Mouse (Mus musculus): ENCODE measurements around the gene Zp3. TPM values are rescaled to one million over a fixed set of nuclear protein-coding genes. Genes with fewer than 3 reads are reported as not detected.

Zp3 gene
- polyA plus RNA-seq, 1 experiment from 2014 or later: 0.58 TPM

DNA sequence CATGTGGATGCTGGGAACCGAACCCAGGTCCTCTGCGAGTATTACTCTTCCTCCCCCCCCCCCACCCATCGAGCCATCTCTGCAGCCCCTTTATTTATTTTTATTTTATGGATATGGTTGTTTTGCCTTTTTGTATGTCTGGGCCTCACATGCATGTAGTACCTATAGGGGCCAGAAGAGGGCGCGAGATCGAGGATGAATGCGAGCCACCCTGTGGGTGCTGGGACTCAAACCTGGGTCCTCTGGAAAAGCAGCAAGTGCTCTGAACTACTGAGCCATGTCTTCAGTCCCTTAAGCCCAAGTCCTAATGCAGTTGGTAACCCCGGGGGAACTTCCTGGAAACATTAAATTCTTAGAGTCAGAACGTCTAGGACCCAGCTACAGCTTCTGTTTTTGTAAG, 13.0 kb upstream of the Zp3 start:
- Histone ChIP-seq H3K36me3 (ENCODE audit: control insufficient read depth, insufficient read depth, low read length) (no peaks in the 10 kb centered on the region), H3K27me3 (replicated peaks; ENCODE audit: control insufficient read depth, insufficient read depth, low read length) (no peaks in the 10 kb centered on the region), H3K4me3 (ENCODE audit: low read depth, low read length) (no peak overlapping the region), H3K27ac (replicated peaks; ENCODE audit: low read depth, low read length) (no peak overlapping the region), H3K9ac (ENCODE audit: low read depth, low read length) (no peak overlapping the region), H3K9me3 (ENCODE audit: control insufficient read depth, low read length) (no peaks in the 10 kb centered on the region), H3K4me1 (ENCODE audit: control insufficient read depth, insufficient read depth, low read length) (peaks cover 5% of the 10 kb centered on the region; the same call in 1 of the 2 replicates), H3K4me2 (ENCODE audit: low read depth, low read length) (no peak overlapping the region)
- ATAC-seq (ENCODE audit: low read depth) (no peak), DNase-seq (ENCODE audit: low spot score) (no peak)
- 60% methylated on average over 9 of the region's 9 CpGs for WGBS

DNA sequence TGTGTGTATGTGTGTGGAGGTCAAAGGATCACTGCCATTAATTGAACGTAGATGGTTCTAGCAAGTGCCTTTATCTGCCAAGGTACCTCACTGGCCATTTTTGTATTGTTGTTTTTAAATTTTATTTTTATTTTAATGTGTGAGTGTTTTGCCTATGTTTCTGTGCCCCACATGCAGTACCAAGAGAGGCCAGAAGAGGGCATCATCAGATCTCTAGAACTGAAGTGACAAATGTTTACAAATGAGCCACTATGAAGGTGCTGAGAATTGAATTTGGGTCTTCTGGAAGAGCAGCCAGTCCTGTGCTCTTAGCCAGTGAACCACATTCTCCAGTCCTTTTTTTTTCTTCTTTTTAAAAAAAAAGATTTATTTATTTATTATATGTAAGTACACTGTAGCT, 11.1 kb upstream of the Zp3 start:
- DNase-seq (ENCODE audit: low spot score): no peak
- no peak overlapping the region for H3K4me2 ChIP-seq (ENCODE audit: low read depth, low read length)
- no peak overlapping the region for H3K27ac ChIP-seq (replicated peaks; ENCODE audit: low read depth, low read length)
- H3K9me3 ChIP-seq (ENCODE audit: control insufficient read depth, low read length): no peaks in the 10 kb centered on the region
- H3K4me3 ChIP-seq (ENCODE audit: low read depth, low read length): no peak overlapping the region
- H3K36me3 ChIP-seq (ENCODE audit: control insufficient read depth, insufficient read depth, low read length): no peaks in the 10 kb centered on the region
- no peak for ATAC-seq (ENCODE audit: low read depth)
- no peaks in the 10 kb centered on the region for H3K4me1 ChIP-seq (ENCODE audit: control insufficient read depth, insufficient read depth, low read length)
- WGBS: 47% methylated on average over 1 of the region's 1 CpGs
- H3K27me3 ChIP-seq (replicated peaks; ENCODE audit: control insufficient read depth, insufficient read depth, low read length): no peaks in the 10 kb centered on the region
- H3K9ac ChIP-seq (ENCODE audit: low read depth, low read length): no peak overlapping the region

DNA sequence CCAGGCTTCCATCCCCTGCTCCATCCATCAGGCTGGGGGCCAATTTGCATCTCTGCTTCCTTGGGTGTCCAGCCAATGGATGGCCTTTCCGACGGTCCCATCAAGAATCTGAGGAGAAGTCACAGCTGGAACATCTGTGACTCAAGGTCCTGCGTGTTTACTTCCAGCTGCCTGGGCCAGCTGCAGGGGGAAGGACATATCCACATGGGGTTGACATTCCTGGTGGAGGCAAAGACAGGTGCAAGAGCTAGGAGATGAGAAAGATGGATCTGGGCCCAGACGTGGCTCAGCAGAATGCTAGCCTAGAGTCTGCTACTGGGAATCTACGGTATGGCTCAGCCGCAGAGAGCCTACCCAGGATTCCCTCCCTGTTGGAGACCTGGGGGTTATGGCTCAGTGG, 9.7 kb upstream of the Zp3 start:
- no peak overlapping the region for H3K4me2 ChIP-seq (ENCODE audit: low read depth, low read length)
- H3K9ac ChIP-seq (ENCODE audit: low read depth, low read length): no peak overlapping the region
- WGBS: 67% methylated on average over 6 of the region's 6 CpGs
- peak; percentile 26 for DNase-seq (ENCODE audit: low spot score)
- no peak overlapping the region for H3K4me3 ChIP-seq (ENCODE audit: low read depth, low read length)
- H3K4me1 ChIP-seq (ENCODE audit: control insufficient read depth, insufficient read depth, low read length): no peaks in the 10 kb centered on the region
- H3K27me3 ChIP-seq (replicated peaks; ENCODE audit: control insufficient read depth, insufficient read depth, low read length): no peaks in the 10 kb centered on the region
- H3K9me3 ChIP-seq (ENCODE audit: control insufficient read depth, low read length): no peaks in the 10 kb centered on the region
- no peak overlapping the region for H3K27ac ChIP-seq (replicated peaks; ENCODE audit: low read depth, low read length)
- H3K36me3 ChIP-seq (ENCODE audit: control insufficient read depth, insufficient read depth, low read length): no peaks in the 10 kb centered on the region
- no peak for ATAC-seq (ENCODE audit: low read depth)

DNA sequence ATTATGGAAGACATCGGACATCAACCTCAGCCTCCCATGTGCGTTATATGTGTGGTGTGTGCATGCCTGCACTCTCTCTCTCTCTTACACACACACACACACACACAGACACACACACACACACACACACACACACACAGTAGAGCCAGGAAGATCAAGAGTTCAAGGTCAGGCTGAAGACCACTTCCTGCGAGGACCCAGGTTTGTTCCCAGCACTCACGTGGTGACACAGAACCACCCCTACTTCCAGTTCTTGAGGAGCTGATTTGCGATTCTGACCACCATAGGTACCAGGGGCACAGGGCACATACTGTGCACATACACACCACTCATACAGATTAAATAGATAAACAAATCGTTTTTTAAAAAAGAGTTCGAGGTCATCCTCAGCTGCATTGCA, 8.0 kb upstream of the Zp3 start:
- no peak overlapping the region for H3K9ac ChIP-seq (ENCODE audit: low read depth, low read length)
- ATAC-seq (ENCODE audit: low read depth): no peak

DNA sequence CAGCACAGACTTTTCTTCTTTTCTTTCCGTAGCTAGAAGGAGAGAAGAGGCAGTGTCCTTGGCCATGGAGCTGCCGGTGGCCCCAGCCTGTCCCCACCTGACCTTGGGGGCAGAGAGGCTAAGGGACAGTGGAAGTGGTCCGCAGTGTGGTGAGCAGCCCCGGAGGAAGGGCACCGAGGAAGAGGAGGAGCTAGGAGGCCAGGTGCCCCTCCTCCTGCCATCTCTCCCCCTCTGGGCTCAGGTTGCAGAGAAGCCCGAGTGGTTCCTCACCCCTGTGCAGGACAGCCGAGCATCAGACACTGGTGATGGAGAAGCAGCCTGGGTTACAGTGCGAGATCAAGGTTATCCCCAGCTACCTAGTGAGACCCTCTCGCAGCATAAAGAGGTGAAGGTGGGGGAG, 5.5 kb upstream of the Zp3 start, which contains the start of gene Ssc4d:
Gene Ssc4d (minus strand): TSS at position 167 of the 400 bp plus-strand sequence.
- Histone ChIP-seq H3K9me3 (ENCODE audit: control insufficient read depth, low read length) (no peaks in the 10 kb centered on the region), H3K27me3 (replicated peaks; ENCODE audit: control insufficient read depth, insufficient read depth, low read length) (no peaks in the 10 kb centered on the region), H3K27ac (replicated peaks; ENCODE audit: low read depth, low read length) (no peak within 1 kb of the TSS), H3K4me3 (ENCODE audit: low read depth, low read length) (peak within 1 kb of the TSS; percentile 13; the same call in 1 of the 2 replicates), H3K9ac (ENCODE audit: low read depth, low read length) (peak within 1 kb of the TSS; percentile 21; the same call in 1 of the 2 replicates), H3K4me2 (ENCODE audit: low read depth, low read length) (peak within 1 kb of the TSS; percentile 28), H3K36me3 (ENCODE audit: control insufficient read depth, insufficient read depth, low read length) (no peaks in the 10 kb centered on the region), H3K4me1 (ENCODE audit: control insufficient read depth, insufficient read depth, low read length) (no peaks in the 10 kb centered on the region)
- DNase-seq (ENCODE audit: low spot score) (no peak), ATAC-seq (ENCODE audit: low read depth) (no peak)
- WGBS: 19% methylated on average over 8 of the region's 9 CpGs

More for the DNA sequence above, 8.0 kb upstream of the Zp3 start:
- Histone ChIP-seq H3K27me3 (replicated peaks; ENCODE audit: control insufficient read depth, insufficient read depth, low read length) (no peaks in the 10 kb centered on the region), H3K4me3 (ENCODE audit: low read depth, low read length) (no peak overlapping the region), H3K4me2 (ENCODE audit: low read depth, low read length) (no peak overlapping the region), H3K36me3 (ENCODE audit: control insufficient read depth, insufficient read depth, low read length) (no peaks in the 10 kb centered on the region), H3K9me3 (ENCODE audit: control insufficient read depth, low read length) (no peaks in the 10 kb centered on the region), H3K27ac (replicated peaks; ENCODE audit: low read depth, low read length) (no peak overlapping the region), H3K4me1 (ENCODE audit: control insufficient read depth, insufficient read depth, low read length) (no peaks in the 10 kb centered on the region)
- 88% methylated on average over 7 of the region's 7 CpGs for whole genome bisulfite sequencing
- DNase-seq (ENCODE audit: low spot score): no peak

DNA sequence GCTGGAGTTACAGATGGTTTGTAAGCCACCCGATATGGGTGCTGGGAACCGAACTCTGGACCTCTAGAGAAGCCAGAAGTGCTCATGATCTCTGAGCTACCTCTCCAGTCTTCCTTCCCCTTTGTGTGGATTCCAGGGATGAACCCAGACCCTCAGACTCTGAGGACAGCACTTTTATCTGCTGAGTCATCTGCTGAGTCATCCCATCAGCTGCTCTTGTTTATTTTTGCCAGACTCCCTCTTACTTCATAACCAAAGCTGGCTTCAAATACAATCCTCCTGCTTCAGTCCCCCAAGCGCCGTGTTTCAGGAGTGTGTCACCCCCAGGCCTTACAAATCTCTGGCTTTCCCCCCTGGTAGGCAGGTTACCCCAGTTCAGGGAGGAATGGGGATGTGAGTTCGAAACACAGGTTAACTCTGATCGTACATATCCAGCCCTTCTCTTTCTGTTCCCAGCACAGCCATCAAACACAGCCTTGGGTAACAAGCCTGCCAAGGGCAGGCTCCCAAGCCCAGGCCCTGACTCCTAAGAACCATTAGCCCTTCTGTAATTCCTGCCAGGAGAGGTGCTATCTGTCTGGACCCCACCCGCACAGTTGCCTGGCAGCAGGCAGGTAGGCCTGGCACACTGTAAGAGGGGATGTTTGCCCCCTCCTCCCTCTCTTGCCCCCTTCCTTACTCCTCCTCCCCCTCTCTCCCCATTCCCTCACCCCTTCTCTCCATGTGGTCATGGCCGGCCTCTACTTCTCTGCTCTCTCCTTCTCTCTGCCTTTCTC, 3.8 kb upstream of the Zp3 start:
- H3K9me3 ChIP-seq (ENCODE audit: control insufficient read depth, low read length): no peaks in the 10 kb centered on the region
- 87% methylated on average over 8 of the region's 8 CpGs for WGBS
- H3K4me1 ChIP-seq (ENCODE audit: control insufficient read depth, insufficient read depth, low read length): no peaks in the 10 kb centered on the region
- DNase-seq (ENCODE audit: low spot score) (no peak), ATAC-seq (ENCODE audit: low read depth) (no peak)
- H3K27me3 ChIP-seq (replicated peaks; ENCODE audit: control insufficient read depth, insufficient read depth, low read length): no peaks in the 10 kb centered on the region
- no peak overlapping the region for H3K27ac ChIP-seq (replicated peaks; ENCODE audit: low read depth, low read length)
- no peak overlapping the region for H3K4me3 ChIP-seq (ENCODE audit: low read depth, low read length)
- H3K4me2 ChIP-seq (ENCODE audit: low read depth, low read length): no peak overlapping the region
- no peaks in the 10 kb centered on the region for H3K36me3 ChIP-seq (ENCODE audit: control insufficient read depth, insufficient read depth, low read length)
- H3K9ac ChIP-seq (ENCODE audit: low read depth, low read length): no peak overlapping the region

DNA sequence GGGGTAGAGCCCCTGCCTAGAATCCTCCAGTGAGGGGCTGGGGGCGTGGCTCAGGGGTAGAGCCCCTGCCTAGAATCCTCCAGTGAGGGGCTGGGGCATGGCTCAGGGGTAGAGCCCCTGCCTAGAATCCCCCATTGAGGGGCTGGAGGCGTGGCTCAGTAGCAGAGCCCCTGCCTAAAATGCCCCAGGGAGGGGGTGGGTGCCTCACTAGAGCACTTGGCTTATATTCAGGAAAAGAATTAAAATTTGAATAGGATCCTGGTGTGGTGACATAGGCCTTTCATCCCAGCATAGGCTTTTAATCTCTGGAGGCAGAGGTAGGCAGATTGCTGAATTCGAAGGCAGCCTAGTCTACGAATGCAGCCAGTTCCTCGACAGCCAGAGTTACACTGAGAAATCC, 518 bp upstream of the Zp3 start:
- H3K4me3 ChIP-seq (ENCODE audit: low read depth, low read length): no peak overlapping the region
- no peak for DNase-seq (ENCODE audit: low spot score)
- H3K9me3 ChIP-seq (ENCODE audit: control insufficient read depth, low read length): no peaks in the 10 kb centered on the region
- H3K4me2 ChIP-seq (ENCODE audit: low read depth, low read length): no peak overlapping the region
- no peaks in the 10 kb centered on the region for H3K4me1 ChIP-seq (ENCODE audit: control insufficient read depth, insufficient read depth, low read length)
- 79% methylated on average over 5 of the region's 5 CpGs for WGBS
- no peaks in the 10 kb centered on the region for H3K27me3 ChIP-seq (replicated peaks; ENCODE audit: control insufficient read depth, insufficient read depth, low read length)
- ATAC-seq (ENCODE audit: low read depth): no peak
- H3K27ac ChIP-seq (replicated peaks; ENCODE audit: low read depth, low read length): no peak overlapping the region
- no peaks in the 10 kb centered on the region for H3K36me3 ChIP-seq (ENCODE audit: control insufficient read depth, insufficient read depth, low read length)
- no peak overlapping the region for H3K9ac ChIP-seq (ENCODE audit: low read depth, low read length)

DNA sequence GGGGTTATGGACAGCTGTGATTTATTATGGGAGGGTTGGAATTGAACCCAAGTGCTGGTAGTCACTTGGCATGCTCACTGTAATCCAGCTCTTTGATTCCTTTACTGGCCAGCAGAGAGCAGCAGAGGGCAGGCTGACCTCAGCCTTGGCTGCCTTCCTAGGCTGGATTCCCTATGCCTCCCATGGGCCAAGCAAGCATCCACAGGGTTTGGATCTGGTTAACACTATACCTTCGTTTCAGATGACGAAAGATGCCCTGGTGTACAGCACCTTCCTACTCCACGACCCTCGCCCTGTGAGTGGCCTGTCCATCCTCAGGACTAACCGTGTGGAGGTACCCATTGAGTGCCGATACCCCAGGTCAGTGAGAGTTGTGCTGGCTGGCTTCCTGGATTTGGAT, 2.5 kb downstream of the Zp3 start:
- Histone ChIP-seq H3K36me3 (ENCODE audit: control insufficient read depth, insufficient read depth, low read length) (no peaks in the 10 kb centered on the region), H3K4me2 (ENCODE audit: low read depth, low read length) (no peak overlapping the region), H3K9me3 (ENCODE audit: control insufficient read depth, low read length) (no peaks in the 10 kb centered on the region), H3K27ac (replicated peaks; ENCODE audit: low read depth, low read length) (no peak overlapping the region), H3K4me1 (ENCODE audit: control insufficient read depth, insufficient read depth, low read length) (no peaks in the 10 kb centered on the region), H3K9ac (ENCODE audit: low read depth, low read length) (no peak overlapping the region), H3K4me3 (ENCODE audit: low read depth, low read length) (no peak overlapping the region), H3K27me3 (replicated peaks; ENCODE audit: control insufficient read depth, insufficient read depth, low read length) (no peaks in the 10 kb centered on the region)
- peak; percentile 69 for DNase-seq (ENCODE audit: low spot score)
- peak; percentile 63 for ATAC-seq (ENCODE audit: low read depth)
- 29% methylated on average over 6 of the region's 6 CpGs for WGBS

DNA sequence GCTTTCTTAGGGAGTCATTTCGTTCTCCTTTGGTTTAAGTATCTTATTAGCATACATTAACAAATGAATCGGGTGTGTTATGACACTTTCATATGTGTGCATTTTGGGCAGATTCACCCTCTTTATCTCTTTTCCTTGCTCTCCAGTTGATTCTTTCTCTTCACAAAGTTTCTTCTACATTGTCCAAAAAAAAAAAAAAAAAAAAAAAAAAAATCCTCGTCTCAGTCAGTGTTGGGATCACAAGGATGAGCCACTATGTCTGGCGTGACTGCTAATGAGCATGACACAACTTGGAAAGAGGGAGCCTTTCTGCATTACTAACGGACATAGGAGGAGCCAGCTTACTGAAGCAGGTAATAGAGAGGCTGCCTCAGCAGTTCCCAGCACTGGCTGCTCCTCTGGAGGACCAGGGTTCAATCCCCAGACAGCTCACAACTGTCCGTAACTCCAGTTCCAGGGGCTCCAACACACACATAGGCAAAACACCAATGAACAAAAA, 4.7 kb downstream of the Zp3 start:
- no peak overlapping the region for H3K9ac ChIP-seq (ENCODE audit: low read depth, low read length)
- H3K9me3 ChIP-seq (ENCODE audit: control insufficient read depth, low read length): no peaks in the 10 kb centered on the region
- ATAC-seq (ENCODE audit: low read depth) (no peak), DNase-seq (ENCODE audit: low spot score) (no peak)
- no peak overlapping the region for H3K4me2 ChIP-seq (ENCODE audit: low read depth, low read length)
- 62% methylated on average over 6 of the region's 6 CpGs for WGBS
- H3K36me3 ChIP-seq (ENCODE audit: control insufficient read depth, insufficient read depth, low read length): no peaks in the 10 kb centered on the region
- no peak overlapping the region for H3K4me3 ChIP-seq (ENCODE audit: low read depth, low read length)
- no peaks in the 10 kb centered on the region for H3K4me1 ChIP-seq (ENCODE audit: control insufficient read depth, insufficient read depth, low read length)
- no peak overlapping the region for H3K27ac ChIP-seq (replicated peaks; ENCODE audit: low read depth, low read length)
- no peaks in the 10 kb centered on the region for H3K27me3 ChIP-seq (replicated peaks; ENCODE audit: control insufficient read depth, insufficient read depth, low read length)

Measured in embryonic facial prominence, embryonic 14.5 days (tissue).